Mouse (Mus musculus) splenic B cell, adult 2 months (primary cell): ENCODE data around the gene Soat2.

ENCODE experiments used
- DNase-seq: peaks from one replicate; pipeline ENCODE4 v3.0.0-alpha.2; 2011; ENCODE audit warnings: low read depth, low spot score
- H3K27me3 ChIP-seq: 2 replicates; pipeline ENCODE4 v1.6.1; 2012; ENCODE audit warnings: mild to moderate bottlenecking, low read length, moderate library complexity, mixed read lengths; ENCODE audit not compliant: control insufficient read depth, poor library complexity, insufficient read depth, severe bottlenecking
- H3K36me3 ChIP-seq: 2 replicates; pipeline ENCODE4 v1.6.1; 2012; ENCODE audit warnings: mild to moderate bottlenecking, low read length, moderate library complexity, mixed read lengths; ENCODE audit not compliant: control insufficient read depth, poor library complexity, insufficient read depth, severe bottlenecking

Gene Soat2

GRCm38 (mm10) chr15:102179106-102179505 lies 28.8 kb downstream of the Soat2 start:
- Histone ChIP-seq H3K27me3 (no peaks in the 10 kb centered on the region), H3K36me3 (no peaks in the 10 kb centered on the region)
- DNase-seq: no peak

DNA sequence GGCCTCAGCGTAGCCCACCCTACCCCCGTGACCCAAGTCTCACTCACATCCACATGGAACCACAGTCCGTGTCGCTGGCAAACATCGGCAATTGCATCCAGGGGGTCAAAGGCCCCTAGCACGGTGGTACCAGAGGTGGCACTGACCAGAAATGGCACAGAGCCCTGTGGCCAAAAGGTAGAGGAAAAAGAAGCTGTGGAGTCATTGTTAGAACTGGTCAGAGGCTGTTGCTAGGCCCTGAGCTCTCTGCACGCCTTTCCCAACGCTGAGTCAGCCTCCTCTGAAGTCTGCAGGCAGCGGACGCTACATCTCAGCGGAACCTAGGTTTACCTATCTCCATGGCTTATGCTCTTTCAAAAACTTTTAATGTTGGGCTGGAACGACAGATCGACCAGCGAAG lies 29.6 kb downstream of the Soat2 start:
- H3K27me3 ChIP-seq: no peaks in the 10 kb centered on the region
- DNase-seq: no peak
- H3K36me3 ChIP-seq: no peaks in the 10 kb centered on the region

GRCm38 (mm10) chr15:102183076-102183475 lies 32.8 kb downstream of the Soat2 start:
- Histone ChIP-seq H3K27me3 (no peaks in the 10 kb centered on the region), H3K36me3 (peaks cover 2% of the 10 kb centered on the region; the same call in 1 of the 2 replicates)

GRCm38 (mm10) chr15:102186239-102186638 lies 35.9 kb downstream of the Soat2 start:
- Histone ChIP-seq H3K36me3 (peaks cover 2% of the 10 kb centered on the region; the same call in 1 of the 2 replicates), H3K27me3 (no peaks in the 10 kb centered on the region)
- no peak for DNase-seq

More at GRCm38 (mm10) chr15:102183076-102183475, 32.8 kb downstream of the Soat2 start:
- DNase-seq: no peak

DNA sequence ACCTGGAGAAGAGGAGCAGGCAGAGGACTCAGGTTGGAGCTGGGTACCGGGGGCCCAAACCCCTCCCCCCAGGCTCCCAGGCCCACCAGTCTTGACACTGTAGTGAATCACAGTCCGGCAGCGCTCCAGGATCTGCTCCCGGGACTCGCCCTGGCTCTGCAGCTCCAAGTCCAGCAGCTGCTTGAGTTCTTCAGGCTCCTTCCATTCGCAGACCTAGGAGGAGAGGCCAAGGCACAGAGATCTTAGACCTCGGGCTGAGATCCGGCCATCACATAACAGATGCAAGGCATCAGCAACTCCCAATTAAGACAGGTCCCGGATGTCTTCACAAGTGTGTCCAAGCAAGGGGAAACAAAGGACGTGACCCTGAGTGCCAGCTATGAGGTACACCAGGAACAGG lies 37.8 kb downstream of the Soat2 start:
- DNase-seq: no peak

GRCm38 (mm10) chr15:102188883-102189282 lies 38.6 kb downstream of the Soat2 start:
- Histone ChIP-seq H3K27me3 (no peaks in the 10 kb centered on the region), H3K36me3 (peaks cover 2% of the 10 kb centered on the region; the same call in 1 of the 2 replicates)
- DNase-seq: no peak

More for the DNA sequence above, 37.8 kb downstream of the Soat2 start:
- Histone ChIP-seq H3K27me3 (no peaks in the 10 kb centered on the region), H3K36me3 (peaks cover 2% of the 10 kb centered on the region; the same call in 1 of the 2 replicates)

GRCm38 (mm10) chr15:102191699-102192098 lies 41.4 kb downstream of the Soat2 start:
- H3K36me3 ChIP-seq: peaks cover 2% of the 10 kb centered on the region; the same call in 1 of the 2 replicates
- DNase-seq: no peak
- no peaks in the 10 kb centered on the region for H3K27me3 ChIP-seq

GRCm38 (mm10) chr15:102192271-102192812 lies 42.0 kb downstream of the Soat2 start:
- no peak for DNase-seq
- no peaks in the 10 kb centered on the region for H3K27me3 ChIP-seq
- no peaks in the 10 kb centered on the region for H3K36me3 ChIP-seq

GRCm38 (mm10) chr15:102192820-102193386 lies 42.6 kb downstream of the Soat2 start:
- no peak for DNase-seq
- Histone ChIP-seq H3K27me3 (no peaks in the 10 kb centered on the region), H3K36me3 (no peaks in the 10 kb centered on the region)

- DNase-seq: no peak
- no peaks in the 10 kb centered on the region for H3K36me3 ChIP-seq
These were observed 43.3 kb downstream of the Soat2 start for GRCm38 (mm10) chr15:102193652-102194051.

DNA sequence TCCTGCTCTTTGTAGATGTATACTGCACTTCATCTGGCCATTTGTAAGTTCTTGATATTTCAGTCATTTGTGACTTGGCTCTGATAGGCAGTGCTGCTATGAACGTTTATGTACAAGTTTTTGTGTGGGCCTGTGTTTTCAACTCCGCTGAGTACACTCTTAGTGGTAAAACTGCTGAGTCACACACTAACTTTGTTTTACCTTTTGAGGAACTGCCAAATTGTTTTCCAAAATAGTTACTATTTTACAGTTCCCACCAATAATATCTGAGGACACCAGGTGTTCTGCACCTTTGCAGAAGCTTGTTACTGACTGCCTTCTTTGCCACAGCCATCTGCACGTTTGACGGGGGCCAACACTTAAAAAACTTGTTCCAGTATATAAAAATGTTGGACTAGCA lies 44.1 kb downstream of the Soat2 start:
- no peaks in the 10 kb centered on the region for H3K36me3 ChIP-seq
- H3K27me3 ChIP-seq: no peaks in the 10 kb centered on the region
- DNase-seq: no peak

More at GRCm38 (mm10) chr15:102193652-102194051, 43.3 kb downstream of the Soat2 start:
- no peaks in the 10 kb centered on the region for H3K27me3 ChIP-seq

GRCm38 (mm10) chr15:102195373-102195772 lies 45.0 kb downstream of the Soat2 start:
- H3K27me3 ChIP-seq: no peaks in the 10 kb centered on the region
- no peak for DNase-seq
- H3K36me3 ChIP-seq: no peaks in the 10 kb centered on the region

DNA sequence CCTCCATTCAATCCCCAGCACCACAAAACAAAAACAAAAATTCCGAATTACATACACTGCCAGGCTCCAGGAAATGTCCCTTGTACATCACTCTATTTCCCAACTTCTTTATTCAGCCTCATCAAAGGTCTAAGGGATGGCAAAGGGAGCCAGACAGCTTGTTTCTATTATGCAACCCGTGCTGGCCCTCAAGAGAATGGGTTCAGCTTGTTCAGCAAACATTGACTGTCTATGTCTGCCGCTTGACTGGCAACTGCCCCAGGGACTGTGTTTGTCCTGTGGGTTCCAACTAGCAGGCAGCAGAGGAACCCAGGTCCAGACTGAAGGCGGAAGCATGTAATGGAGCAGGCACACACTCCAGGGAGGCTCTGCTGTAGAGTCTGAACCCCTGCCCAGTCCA lies 48.5 kb downstream of the Soat2 start:
- no peaks in the 10 kb centered on the region for H3K27me3 ChIP-seq
- no peak for DNase-seq
- H3K36me3 ChIP-seq: no peaks in the 10 kb centered on the region

GRCm38 (mm10) chr15:102202971-102203834 lies 52.9 kb downstream of the Soat2 start, which contains the start of gene Zfp740:
Gene Zfp740, plus strand, starts transcription at chr15:102203249.
- peak; percentile 95 for DNase-seq
- no peaks in the 10 kb centered on the region for H3K27me3 ChIP-seq
- H3K36me3 ChIP-seq: peaks cover 6% of the 10 kb centered on the region

DNA sequence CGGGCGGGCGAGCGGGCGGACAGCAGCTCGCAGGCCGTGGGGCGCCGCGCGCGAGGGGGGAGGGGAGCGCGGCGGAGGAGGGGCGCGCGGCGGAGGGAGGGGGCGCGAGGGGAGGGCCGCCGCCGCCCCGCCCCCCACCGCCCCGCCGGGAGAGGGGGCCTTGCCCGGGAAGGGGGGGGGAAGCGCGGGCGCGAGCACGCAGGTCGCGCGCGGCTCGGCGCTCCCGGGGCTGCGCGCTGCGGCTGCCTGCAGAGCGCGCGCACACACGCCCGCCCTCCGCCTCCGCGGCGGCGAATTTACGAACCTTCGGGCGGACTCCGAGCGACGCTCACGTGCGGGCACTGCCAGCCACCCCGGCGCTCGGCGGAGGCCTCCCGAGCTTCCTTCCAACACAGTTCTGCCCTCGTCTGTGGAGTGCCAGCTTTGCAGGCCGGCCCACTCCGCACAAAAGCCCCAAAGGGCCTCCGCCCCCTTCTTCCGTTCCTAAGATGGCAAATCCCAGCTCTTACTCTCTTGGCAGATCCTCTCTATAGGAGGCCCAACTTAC lies 53.6 kb downstream of the Soat2 start:
- DNase-seq: peak; percentile 70
- Histone ChIP-seq H3K27me3 (no peaks in the 10 kb centered on the region), H3K36me3 (peaks cover 6% of the 10 kb centered on the region)
